Mouse (Mus musculus) forebrain, embryonic 16.5 days (tissue): ENCODE results near the gene Taf9. TPM values are rescaled to one million over a fixed set of nuclear protein-coding genes. Genes with fewer than 3 reads are reported as not detected.

ENCODE experiments used
- ATAC-seq: fragments of 200-750 bp; cut with Nextera tagmentation; 2 replicates; pipeline ENCODE4 v1.8.0; 2017; ENCODE audit warnings: mild to moderate bottlenecking, moderate library complexity
- H3K27ac ChIP-seq: fragments of 300-500 bp; sonication (generic); 2 replicates; pipeline ENCODE4 v1.5.1; 2014; ENCODE audit warnings: low read length, control low read depth
- H3K27me3 ChIP-seq: fragments of 300-500 bp; sonication (generic); replicated peaks from 2 replicates; pipeline ENCODE4 v1.6.1; 2014; ENCODE audit warnings: low read length; ENCODE audit not compliant: control insufficient read depth, insufficient read depth
- H3K36me3 ChIP-seq: fragments of 300-500 bp; sonication (generic); 2 replicates; pipeline ENCODE4 v1.6.1; 2014; ENCODE audit not compliant: control insufficient read depth, insufficient read depth
- H3K4me1 ChIP-seq: fragments of 300-500 bp; sonication (generic); replicated peaks from 2 replicates; pipeline ENCODE4 v1.6.1; 2014; ENCODE audit warnings: low read length; ENCODE audit not compliant: control insufficient read depth, insufficient read depth
- H3K4me2 ChIP-seq: fragments of 300-500 bp; sonication (generic); 2 replicates; pipeline ENCODE4 v1.6.1; 2014; ENCODE audit warnings: mild to moderate bottlenecking, low read length, control low read depth
- H3K4me3 ChIP-seq: fragments of 300-500 bp; sonication (generic); replicated peaks from 2 replicates; pipeline ENCODE4 v1.5.1; 2014; ENCODE audit warnings: mild to moderate bottlenecking, low read length, control low read depth
- H3K9ac ChIP-seq: fragments of 300-500 bp; sonication (generic); replicated peaks from 2 replicates; pipeline ENCODE4 v1.6.1; 2014; ENCODE audit warnings: low read depth, low read length, control low read depth
- H3K9me3 ChIP-seq: fragments of 300-500 bp; sonication (generic); 2 replicates; pipeline ENCODE4 v1.6.1; 2016; ENCODE audit warnings: low read length; ENCODE audit not compliant: control insufficient read depth
- WGBS: fragments of 180-500 bp; shearing (Covaris S2); extraction: QIAGEN DNeasy Blood & Tissue Kit; methylation state at CpG from one replicate; pipeline ENCODE4 v1.1.7; 2014; 5-methylcytosine and 5-hydroxymethylcytosine counted together
- polyA plus RNA-seq: library from polyadenylated mRNA; unstranded; fragments of >200 nt; fragmentation: Nextera tagmentation; extraction: Ambion mirVana; gene quantifications from 2 replicates; pipeline ENCODE4 v1.2.1, GENCODE M21; 2015

Gene Taf9
- polyA plus RNA-seq, 1 experiment from 2014 or later: 23.3 TPM

DNA sequence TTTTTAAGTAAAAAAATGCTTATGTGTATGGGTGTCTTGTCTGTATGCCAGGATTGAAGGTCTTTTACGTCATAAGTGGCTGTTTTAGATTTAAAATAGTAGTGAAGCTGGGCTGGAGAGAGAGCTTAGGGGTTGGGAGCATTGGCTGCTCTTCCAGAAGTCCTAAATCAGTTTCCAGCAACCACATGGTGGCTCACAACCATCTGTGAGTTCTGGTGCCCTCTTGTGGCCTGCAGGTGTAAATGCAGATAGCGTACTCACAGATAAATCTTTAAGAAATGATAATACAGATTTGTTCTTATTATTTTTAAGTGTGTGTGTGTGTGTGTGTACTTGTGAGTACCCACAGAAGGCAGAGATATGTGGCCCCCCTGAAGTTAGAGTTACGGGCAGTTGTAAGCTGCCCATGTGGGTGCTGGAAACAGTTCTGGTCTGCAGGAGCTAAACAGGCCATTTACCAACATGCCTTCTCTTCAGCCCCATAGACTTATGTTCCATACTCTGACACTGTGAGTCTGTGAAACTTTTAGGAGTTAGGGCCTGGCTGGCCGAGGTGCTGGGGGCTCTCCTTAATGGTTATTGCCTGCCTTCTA is 8.6 kb downstream of the Taf9 start:
- peak; percentile 56 for ATAC-seq
- 54% methylated on average over 4 of the region's 4 CpGs for WGBS

DNA sequence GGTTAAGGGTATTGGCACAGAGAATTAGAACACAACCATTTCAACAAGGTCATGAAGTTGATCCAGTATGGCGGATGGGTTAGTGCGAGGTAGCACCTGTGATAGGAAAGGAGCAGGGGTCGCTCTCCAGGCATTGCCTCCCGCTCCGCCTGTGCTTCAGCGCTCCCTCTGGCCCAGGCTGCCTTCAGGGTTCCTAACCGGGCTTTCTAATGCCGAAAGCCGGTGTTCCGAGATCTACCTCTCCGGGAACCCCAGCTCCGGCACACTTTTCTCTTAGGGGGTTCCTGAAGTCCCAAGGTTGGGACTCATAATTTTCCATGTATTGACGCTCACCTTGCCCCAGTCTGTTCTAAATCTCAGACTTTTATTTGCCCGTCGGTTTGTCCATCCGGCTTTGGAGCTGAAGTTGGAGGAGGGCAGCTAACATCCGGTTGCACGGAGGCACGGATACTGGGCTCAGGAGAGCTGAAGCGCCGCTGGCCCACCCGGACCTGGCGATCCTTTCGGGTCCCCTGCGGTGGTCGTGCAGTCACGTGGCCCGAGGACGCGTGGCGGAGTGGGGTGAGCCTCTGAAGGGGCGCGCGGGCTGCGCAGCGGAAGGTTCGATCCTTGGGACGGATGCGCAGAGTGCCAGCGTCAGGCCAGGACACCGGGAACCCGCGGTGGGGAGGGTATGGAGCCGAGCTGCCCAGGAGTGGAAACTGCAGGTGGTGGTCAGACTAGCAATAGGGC is 18.1 kb downstream of the Taf9 start, which contains the start of gene Ccdc125:
TSS of gene Ccdc125 (plus strand) at position 427 of the 732 bp plus-strand sequence.
- peaks cover 8% of the 10 kb centered on the region; the same call in 1 of the 2 replicates for H3K36me3 ChIP-seq
- peaks cover 11% of the 10 kb centered on the region for H3K4me1 ChIP-seq
- H3K4me2 ChIP-seq: peak within 1 kb of the TSS; percentile 86
- peak; percentile 69 for ATAC-seq
- 0 out of 2 replicates have a peak, but pooled peaks cover 2% of the 10 kb centered on the region for H3K9me3 ChIP-seq
- H3K9ac ChIP-seq: peak within 1 kb of the TSS; percentile 61
- H3K4me3 ChIP-seq: peak within 1 kb of the TSS; percentile 54
- no peaks in the 10 kb centered on the region for H3K27me3 ChIP-seq
- under 1% methylated on average over 44 of the region's 44 CpGs for WGBS
- no peak within 1 kb of the TSS for H3K27ac ChIP-seq

More for the DNA sequence above, 8.6 kb downstream of the Taf9 start:
- H3K27ac ChIP-seq: no peak overlapping the region
- 0 out of 2 replicates have a peak, but pooled peaks cover 3% of the 10 kb centered on the region for H3K36me3 ChIP-seq
- H3K9me3 ChIP-seq: no peaks in the 10 kb centered on the region
- no peaks in the 10 kb centered on the region for H3K27me3 ChIP-seq
- no peaks in the 10 kb centered on the region for H3K4me1 ChIP-seq
- no peak overlapping the region for H3K9ac ChIP-seq
- H3K4me3 ChIP-seq: no peak overlapping the region
- no peak overlapping the region for H3K4me2 ChIP-seq

DNA sequence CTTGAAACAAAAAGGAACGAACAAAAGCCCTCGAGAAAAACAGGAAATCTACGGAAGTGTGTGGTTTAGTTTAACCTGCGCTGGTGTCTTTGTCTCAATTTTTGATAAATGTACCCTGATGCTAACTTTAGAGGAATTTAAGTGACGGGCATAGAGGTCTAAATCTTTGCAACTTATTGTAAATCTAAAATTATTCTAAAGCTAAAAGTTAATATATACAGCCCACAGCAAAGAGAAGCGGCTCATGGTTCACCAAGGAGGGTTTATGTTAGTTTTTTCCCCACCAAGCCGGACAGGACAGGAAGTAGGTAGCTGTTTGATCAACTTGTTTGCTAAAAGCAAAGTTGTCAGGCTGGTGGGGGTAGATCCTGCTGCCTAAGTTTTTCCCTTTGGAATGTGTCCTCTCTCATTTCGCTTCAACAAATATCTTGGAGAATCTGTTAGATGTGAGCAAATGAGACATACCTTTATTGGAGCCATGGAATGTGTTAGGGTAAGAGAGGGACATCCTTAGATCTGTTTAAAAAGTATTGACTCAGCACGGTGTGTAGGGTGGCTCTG is 18.9 kb downstream of the Taf9 start:
- peaks cover 11% of the 10 kb centered on the region for H3K4me1 ChIP-seq
- peak overlapping the region; percentile 86 for H3K4me2 ChIP-seq
- no peak for ATAC-seq
- H3K9me3 ChIP-seq: 0 out of 2 replicates have a peak, but pooled peaks cover 2% of the 10 kb centered on the region
- 59% methylated on average over 9 of the region's 9 CpGs for WGBS
- H3K9ac ChIP-seq: no peak overlapping the region
- no peak overlapping the region for H3K27ac ChIP-seq
- no peaks in the 10 kb centered on the region for H3K27me3 ChIP-seq
- peak overlapping the region; percentile 54 for H3K4me3 ChIP-seq
- H3K36me3 ChIP-seq: peaks cover 8% of the 10 kb centered on the region; the same call in 1 of the 2 replicates

DNA sequence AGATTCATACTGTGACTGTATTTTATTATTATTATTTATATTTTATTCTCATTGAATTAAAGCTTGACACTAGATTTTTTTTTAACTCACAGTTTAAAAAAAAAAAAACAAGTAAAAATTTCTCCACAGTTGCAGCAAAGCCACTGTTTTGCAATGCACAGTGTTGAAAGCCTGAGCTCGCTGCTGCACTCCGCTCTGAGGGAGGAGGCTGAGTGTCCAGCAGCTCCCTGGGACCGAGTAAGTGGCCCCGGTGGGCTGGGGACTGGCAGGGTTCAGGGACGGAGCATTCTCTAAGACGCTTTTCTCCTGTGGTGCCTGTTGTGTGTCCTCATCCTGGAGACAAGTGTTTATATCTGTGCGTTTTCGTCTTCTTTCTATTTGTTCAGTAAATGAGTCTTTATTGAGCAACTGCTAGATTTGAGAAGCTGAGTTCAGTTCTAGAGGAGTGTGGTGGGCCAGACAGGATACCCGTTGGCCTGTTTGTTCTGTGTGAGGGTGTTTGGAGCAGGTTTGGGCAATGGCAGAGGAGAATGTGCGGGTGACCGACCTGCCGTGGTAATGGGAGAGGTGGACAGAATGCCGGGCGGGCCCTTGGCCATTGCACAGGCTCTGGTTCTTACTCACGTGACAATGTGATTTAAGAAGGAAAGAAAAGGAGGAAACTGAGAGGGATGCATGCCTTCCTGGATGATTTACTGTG is 24.7 kb downstream of the Taf9 start:
- H3K4me1 ChIP-seq: no peaks in the 10 kb centered on the region
- no peak overlapping the region for H3K4me2 ChIP-seq
- 0 out of 2 replicates have a peak, but pooled peaks cover 2% of the 10 kb centered on the region for H3K9me3 ChIP-seq
- H3K27me3 ChIP-seq: no peaks in the 10 kb centered on the region
- 89% methylated on average over 15 of the region's 15 CpGs for whole genome bisulfite sequencing
- no peaks in the 10 kb centered on the region for H3K36me3 ChIP-seq
- H3K4me3 ChIP-seq: no peak overlapping the region
- ATAC-seq: no peak
- H3K9ac ChIP-seq: no peak overlapping the region
- no peak overlapping the region for H3K27ac ChIP-seq

DNA sequence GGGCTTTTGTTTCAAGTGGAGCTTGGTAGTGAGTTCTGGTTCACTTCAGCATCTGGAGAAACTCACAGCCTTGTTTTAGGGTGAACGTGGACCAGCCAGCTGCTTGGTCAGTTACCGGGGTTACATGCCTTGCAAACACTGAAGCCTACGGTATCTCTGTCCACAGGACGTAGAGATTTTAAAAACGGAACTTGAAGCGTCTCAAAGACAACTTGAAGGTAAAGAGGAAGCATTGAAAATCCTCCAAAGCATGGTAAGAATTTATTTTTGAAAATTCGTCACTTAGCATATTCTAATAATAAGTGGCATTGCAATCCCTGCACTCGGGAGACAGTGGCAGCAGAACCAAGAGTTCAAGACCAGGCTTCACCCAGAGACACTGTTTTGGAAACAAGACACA is 30.2 kb downstream of the Taf9 start:
- no peak overlapping the region for H3K4me3 ChIP-seq
- H3K9ac ChIP-seq: no peak overlapping the region
- no peaks in the 10 kb centered on the region for H3K9me3 ChIP-seq
- 86% methylated on average over 8 of the region's 8 CpGs for WGBS
- ATAC-seq: no peak
- no peak overlapping the region for H3K4me2 ChIP-seq
- no peaks in the 10 kb centered on the region for H3K4me1 ChIP-seq
- no peak overlapping the region for H3K27ac ChIP-seq
- no peaks in the 10 kb centered on the region for H3K27me3 ChIP-seq
- H3K36me3 ChIP-seq: no peaks in the 10 kb centered on the region

DNA sequence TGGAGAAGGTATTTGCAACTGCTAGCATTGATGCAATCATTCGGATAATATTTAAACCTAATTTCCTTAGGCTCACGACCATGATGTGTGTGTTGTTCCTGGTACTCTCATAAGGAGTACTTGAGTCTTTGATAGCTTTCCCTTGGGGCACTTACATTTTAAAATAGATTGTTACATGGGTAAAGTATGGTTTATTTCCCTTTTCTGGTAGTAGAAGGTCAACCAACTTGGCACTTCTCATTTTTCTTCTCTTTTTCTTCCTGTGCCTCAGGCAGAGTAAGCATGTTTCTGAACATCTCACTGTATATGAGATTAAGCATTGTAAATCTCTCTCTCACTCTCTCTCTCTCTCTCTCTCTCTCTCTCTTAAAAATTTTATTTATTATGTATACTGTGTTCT is 31.5 kb downstream of the Taf9 start:
- Histone ChIP-seq H3K9ac (no peak overlapping the region), H3K36me3 (no peaks in the 10 kb centered on the region), H3K4me2 (no peak overlapping the region), H3K27me3 (no peaks in the 10 kb centered on the region), H3K27ac (no peak overlapping the region), H3K4me1 (no peaks in the 10 kb centered on the region), H3K9me3 (no peaks in the 10 kb centered on the region), H3K4me3 (no peak overlapping the region)
- ATAC-seq: no peak
- 88% methylated on average over 2 of the region's 2 CpGs for WGBS

DNA sequence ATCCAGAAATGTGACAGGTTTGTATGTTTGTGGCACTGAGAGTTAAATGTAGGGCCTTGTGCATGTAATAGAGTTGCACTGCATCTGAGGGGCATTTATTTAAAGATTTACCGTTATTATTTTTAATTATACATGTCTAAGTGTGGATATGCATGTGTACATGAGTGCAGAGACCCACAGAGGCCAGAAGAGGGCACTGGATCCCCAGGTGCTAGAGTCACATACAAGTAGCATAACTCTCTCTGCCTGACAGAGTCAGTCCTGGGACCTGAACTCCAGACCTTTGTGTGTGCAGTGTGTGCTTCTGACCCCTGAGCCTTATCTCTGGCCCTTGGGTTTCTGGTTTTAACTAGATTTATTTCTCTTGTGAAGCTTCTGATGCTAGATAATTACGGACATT is 33.0 kb downstream of the Taf9 start:
- 77% methylated on average over 2 of the region's 2 CpGs for WGBS
- Histone ChIP-seq H3K4me1 (no peaks in the 10 kb centered on the region), H3K4me2 (no peak overlapping the region), H3K36me3 (no peaks in the 10 kb centered on the region), H3K27ac (no peak overlapping the region), H3K9ac (no peak overlapping the region), H3K9me3 (no peaks in the 10 kb centered on the region), H3K4me3 (no peak overlapping the region), H3K27me3 (no peaks in the 10 kb centered on the region)
- ATAC-seq: no peak

DNA sequence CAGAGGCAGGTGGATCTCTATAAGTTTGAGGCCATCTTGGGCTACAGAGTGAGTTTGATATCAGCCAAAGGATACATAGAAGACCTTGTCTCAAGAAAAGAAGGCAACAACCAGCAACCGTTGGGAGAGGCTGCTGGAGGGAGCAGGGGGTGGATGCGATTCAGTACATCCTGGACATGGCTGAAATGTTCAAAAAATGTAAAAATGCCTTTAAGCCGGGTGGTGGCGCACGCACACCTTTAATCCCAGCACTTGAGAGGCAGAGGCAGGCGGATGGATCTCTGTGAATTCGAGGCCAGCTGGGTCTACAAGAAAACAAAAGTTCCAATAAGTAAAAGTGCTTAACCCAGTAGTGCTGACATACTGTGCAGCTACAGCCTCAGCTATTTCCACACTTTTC is 36.1 kb downstream of the Taf9 start:
- WGBS: 73% methylated on average over 7 of the region's 7 CpGs
- Histone ChIP-seq H3K4me1 (no peaks in the 10 kb centered on the region), H3K4me2 (no peak overlapping the region), H3K27ac (no peak overlapping the region), H3K36me3 (no peaks in the 10 kb centered on the region), H3K4me3 (no peak overlapping the region), H3K9ac (no peak overlapping the region), H3K27me3 (no peaks in the 10 kb centered on the region), H3K9me3 (no peaks in the 10 kb centered on the region)
- ATAC-seq: no peak

DNA sequence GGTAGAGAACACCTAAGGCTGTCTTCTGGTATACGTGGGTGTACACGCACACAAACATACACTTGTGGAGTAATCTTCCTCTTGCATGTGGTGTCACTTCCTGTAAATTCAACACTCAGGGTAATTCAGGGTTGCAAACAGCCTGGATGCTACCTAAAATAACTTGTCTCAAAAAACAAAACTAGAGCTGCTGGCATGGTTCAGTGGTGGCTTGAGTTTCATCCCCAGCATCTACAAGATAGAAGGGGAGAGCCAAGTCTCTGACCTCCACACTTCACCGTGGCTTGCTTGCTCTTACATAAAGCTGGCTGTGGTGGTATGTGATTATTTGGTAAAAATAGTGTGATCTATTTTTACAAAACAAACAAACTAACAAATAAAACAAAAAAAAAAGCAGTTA is 46.2 kb downstream of the Taf9 start:
- no peaks in the 10 kb centered on the region for H3K9me3 ChIP-seq
- H3K4me3 ChIP-seq: no peak overlapping the region
- peaks cover 22% of the 10 kb centered on the region for H3K36me3 ChIP-seq
- no peaks in the 10 kb centered on the region for H3K27me3 ChIP-seq
- 92% methylated on average over 3 of the region's 3 CpGs for WGBS
- no peak overlapping the region for H3K27ac ChIP-seq
- H3K9ac ChIP-seq: no peak overlapping the region
- ATAC-seq: no peak
- H3K4me2 ChIP-seq: no peak overlapping the region
- no peaks in the 10 kb centered on the region for H3K4me1 ChIP-seq
